Mouse (Mus musculus): ENCODE measurements around the gene Bfsp2. TPM values are rescaled to one million over a fixed set of nuclear protein-coding genes. Genes with fewer than 3 reads are reported as not detected.
A peak's percentile ranks its signal among the peaks of the same experiment; 100 is the strongest.

The Bfsp2 gene
- polyA plus RNA-seq, 1 experiment from 2014 or later = 2.4 TPM

DNA sequence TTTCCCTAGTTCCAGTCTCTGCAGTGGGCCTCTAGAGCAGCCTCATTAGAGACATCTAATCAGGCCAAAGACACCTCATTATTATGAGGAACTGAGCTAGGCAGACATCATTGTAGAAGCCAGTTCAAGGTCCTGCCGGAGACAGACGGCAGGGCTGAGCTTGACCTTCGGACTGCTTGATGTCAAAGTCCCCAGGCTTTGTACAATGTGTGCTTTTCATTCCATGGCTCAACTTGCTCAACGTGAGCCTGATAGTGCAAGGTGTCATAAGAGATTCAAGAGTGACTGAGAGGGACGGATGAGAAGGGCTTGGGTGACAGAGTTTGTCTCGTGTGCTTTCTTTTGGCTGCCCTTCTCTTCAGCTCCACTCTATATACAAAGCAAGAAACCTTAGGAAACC, 4.8 kb downstream of the Bfsp2 start:
- DNase-seq (ENCODE audit: low spot score) = no peak
- Histone ChIP-seq H3K4me1 (ENCODE audit: control insufficient read depth, insufficient read depth, low read length) (no peaks in the 10 kb centered on the region), H3K27me3 (ENCODE audit: control insufficient read depth, insufficient read depth, low read length) (no peaks in the 10 kb centered on the region), H3K27ac (replicated peaks; ENCODE audit: low read depth, low read length) (no peak overlapping the region), H3K36me3 (replicated peaks; ENCODE audit: control insufficient read depth, insufficient read depth, low read depth, low read length) (no peaks in the 10 kb centered on the region), H3K9me3 (replicated peaks; ENCODE audit: control insufficient read depth, low read length) (no peaks in the 10 kb centered on the region), H3K4me3 (ENCODE audit: low read depth, low read length) (no peak overlapping the region), H3K9ac (replicated peaks; ENCODE audit: low read length) (no peak overlapping the region), H3K4me2 (ENCODE audit: low read depth, low read length) (no peak overlapping the region)
- 79% methylated on average over 6 of the region's 6 CpGs for WGBS
- ATAC-seq (replicated peaks; ENCODE audit: insufficient number of reproducible peaks, low FRiP score, low TSS enrichment, low read depth) = no peak

DNA sequence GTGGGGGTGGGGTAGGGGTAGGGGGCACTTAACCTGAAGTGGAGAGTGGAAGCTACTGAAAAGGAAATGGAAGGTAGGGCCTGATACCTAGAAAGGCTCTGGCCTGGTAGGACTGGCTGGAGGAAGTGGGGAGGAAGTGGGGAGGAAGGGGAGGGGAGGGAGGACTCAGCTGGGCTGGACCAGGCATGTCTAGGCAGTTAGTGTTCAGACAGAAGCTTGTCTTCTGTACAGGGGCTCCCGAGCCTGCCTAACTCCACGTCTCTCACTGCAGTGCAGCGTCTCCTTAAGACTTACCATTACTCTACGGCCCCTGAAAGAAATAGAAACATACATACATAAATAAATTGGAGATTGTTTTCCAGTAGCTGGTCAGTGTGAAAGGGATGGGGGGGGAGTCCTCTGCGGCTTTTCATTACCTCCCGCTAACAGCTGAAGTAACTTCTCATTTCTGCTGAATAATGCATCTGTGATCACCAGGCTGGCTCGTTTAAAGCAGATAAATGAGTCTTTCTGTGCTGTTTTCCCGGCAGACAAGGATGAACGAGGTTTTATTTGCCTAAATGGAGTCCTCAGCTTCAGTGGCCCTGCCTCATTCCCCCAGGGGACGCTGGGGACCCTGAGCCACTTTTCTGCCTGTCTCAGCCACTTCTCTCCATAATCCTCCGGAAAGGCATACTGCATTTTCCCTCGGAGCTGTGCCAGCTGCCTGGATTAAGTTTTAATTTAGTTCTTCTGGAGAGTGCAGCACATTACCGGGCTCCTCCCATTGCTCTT, 6.1 kb downstream of the Bfsp2 start:
- Histone ChIP-seq H3K4me1 (ENCODE audit: control insufficient read depth, insufficient read depth, low read length) (no peaks in the 10 kb centered on the region), H3K27ac (replicated peaks; ENCODE audit: low read depth, low read length) (no peak overlapping the region), H3K4me2 (ENCODE audit: low read depth, low read length) (no peak overlapping the region; the same call in 1 of the 2 replicates), H3K36me3 (replicated peaks; ENCODE audit: control insufficient read depth, insufficient read depth, low read depth, low read length) (no peaks in the 10 kb centered on the region), H3K4me3 (ENCODE audit: low read depth, low read length) (no peak overlapping the region), H3K9ac (replicated peaks; ENCODE audit: low read length) (no peak overlapping the region), H3K9me3 (replicated peaks; ENCODE audit: control insufficient read depth, low read length) (no peaks in the 10 kb centered on the region), H3K27me3 (ENCODE audit: control insufficient read depth, insufficient read depth, low read length) (no peaks in the 10 kb centered on the region)
- DNase-seq (ENCODE audit: low spot score) (peak; percentile 49), ATAC-seq (replicated peaks; ENCODE audit: insufficient number of reproducible peaks, low FRiP score, low TSS enrichment, low read depth) (peak; percentile 63; the same call in 1 of the 2 replicates)
- 22% methylated on average over 13 of the region's 13 CpGs for WGBS

GRCm38 (mm10) chr9:103471784-103472183, 8.4 kb downstream of the Bfsp2 start:
- H3K4me1 ChIP-seq (ENCODE audit: control insufficient read depth, insufficient read depth, low read length) = no peaks in the 10 kb centered on the region
- H3K27me3 ChIP-seq (ENCODE audit: control insufficient read depth, insufficient read depth, low read length) = no peaks in the 10 kb centered on the region
- no peak overlapping the region for H3K4me3 ChIP-seq (ENCODE audit: low read depth, low read length)
- no peak overlapping the region for H3K9ac ChIP-seq (replicated peaks; ENCODE audit: low read length)
- H3K4me2 ChIP-seq (ENCODE audit: low read depth, low read length) = no peak overlapping the region
- DNase-seq (ENCODE audit: low spot score) (no peak), ATAC-seq (replicated peaks; ENCODE audit: insufficient number of reproducible peaks, low FRiP score, low TSS enrichment, low read depth) (no peak)
- H3K36me3 ChIP-seq (replicated peaks; ENCODE audit: control insufficient read depth, insufficient read depth, low read depth, low read length) = no peaks in the 10 kb centered on the region
- 15% methylated on average over 11 of the region's 11 CpGs for WGBS
- no peaks in the 10 kb centered on the region for H3K9me3 ChIP-seq (replicated peaks; ENCODE audit: control insufficient read depth, low read length)
- H3K27ac ChIP-seq (replicated peaks; ENCODE audit: low read depth, low read length) = no peak overlapping the region

GRCm38 (mm10) chr9:103469516-103469915, 10.7 kb downstream of the Bfsp2 start:
- DNase-seq (ENCODE audit: low spot score) = no peak
- H3K4me2 ChIP-seq (ENCODE audit: low read depth, low read length) = no peak overlapping the region
- ATAC-seq (replicated peaks; ENCODE audit: insufficient number of reproducible peaks, low FRiP score, low TSS enrichment, low read depth) = no peak
- no peaks in the 10 kb centered on the region for H3K9me3 ChIP-seq (replicated peaks; ENCODE audit: control insufficient read depth, low read length)
- H3K9ac ChIP-seq (replicated peaks; ENCODE audit: low read length) = no peak overlapping the region
- H3K36me3 ChIP-seq (replicated peaks; ENCODE audit: control insufficient read depth, insufficient read depth, low read depth, low read length) = no peaks in the 10 kb centered on the region
- H3K27me3 ChIP-seq (ENCODE audit: control insufficient read depth, insufficient read depth, low read length) = no peaks in the 10 kb centered on the region
- H3K4me3 ChIP-seq (ENCODE audit: low read depth, low read length) = no peak overlapping the region
- no peak overlapping the region for H3K27ac ChIP-seq (replicated peaks; ENCODE audit: low read depth, low read length)
- H3K4me1 ChIP-seq (ENCODE audit: control insufficient read depth, insufficient read depth, low read length) = no peaks in the 10 kb centered on the region
- WGBS = 69% methylated on average over 5 of the region's 5 CpGs

GRCm38 (mm10) chr9:103468911-103469310, 11.3 kb downstream of the Bfsp2 start:
- no peaks in the 10 kb centered on the region for H3K4me1 ChIP-seq (ENCODE audit: control insufficient read depth, insufficient read depth, low read length)

GRCm38 (mm10) chr9:103465711-103466220, 14.5 kb downstream of the Bfsp2 start:
- 67% methylated on average over 13 of the region's 13 CpGs for WGBS
- Histone ChIP-seq H3K27me3 (ENCODE audit: control insufficient read depth, insufficient read depth, low read length) (no peaks in the 10 kb centered on the region), H3K9ac (replicated peaks; ENCODE audit: low read length) (no peak overlapping the region), H3K4me3 (ENCODE audit: low read depth, low read length) (no peak overlapping the region), H3K4me2 (ENCODE audit: low read depth, low read length) (no peak overlapping the region; the same call in 1 of the 2 replicates), H3K9me3 (replicated peaks; ENCODE audit: control insufficient read depth, low read length) (no peaks in the 10 kb centered on the region), H3K36me3 (replicated peaks; ENCODE audit: control insufficient read depth, insufficient read depth, low read depth, low read length) (no peaks in the 10 kb centered on the region), H3K27ac (replicated peaks; ENCODE audit: low read depth, low read length) (no peak overlapping the region), H3K4me1 (ENCODE audit: control insufficient read depth, insufficient read depth, low read length) (no peaks in the 10 kb centered on the region)
- DNase-seq (ENCODE audit: low spot score) (no peak), ATAC-seq (replicated peaks; ENCODE audit: insufficient number of reproducible peaks, low FRiP score, low TSS enrichment, low read depth) (no peak)

More at GRCm38 (mm10) chr9:103468911-103469310, 11.3 kb downstream of the Bfsp2 start:
- WGBS = 83% methylated on average over 7 of the region's 7 CpGs
- H3K9ac ChIP-seq (replicated peaks; ENCODE audit: low read length) = no peak overlapping the region
- H3K27ac ChIP-seq (replicated peaks; ENCODE audit: low read depth, low read length) = no peak overlapping the region
- H3K9me3 ChIP-seq (replicated peaks; ENCODE audit: control insufficient read depth, low read length) = no peaks in the 10 kb centered on the region
- H3K4me2 ChIP-seq (ENCODE audit: low read depth, low read length) = no peak overlapping the region
- DNase-seq (ENCODE audit: low spot score) = no peak
- ATAC-seq (replicated peaks; ENCODE audit: insufficient number of reproducible peaks, low FRiP score, low TSS enrichment, low read depth) = no peak
- H3K4me3 ChIP-seq (ENCODE audit: low read depth, low read length) = no peak overlapping the region
- no peaks in the 10 kb centered on the region for H3K27me3 ChIP-seq (ENCODE audit: control insufficient read depth, insufficient read depth, low read length)
- H3K36me3 ChIP-seq (replicated peaks; ENCODE audit: control insufficient read depth, insufficient read depth, low read depth, low read length) = no peaks in the 10 kb centered on the region

- Histone ChIP-seq H3K9ac (replicated peaks; ENCODE audit: low read length) (no peak overlapping the region), H3K9me3 (replicated peaks; ENCODE audit: control insufficient read depth, low read length) (no peaks in the 10 kb centered on the region), H3K27me3 (ENCODE audit: control insufficient read depth, insufficient read depth, low read length) (no peaks in the 10 kb centered on the region), H3K36me3 (replicated peaks; ENCODE audit: control insufficient read depth, insufficient read depth, low read depth, low read length) (no peaks in the 10 kb centered on the region), H3K27ac (replicated peaks; ENCODE audit: low read depth, low read length) (no peak overlapping the region), H3K4me3 (ENCODE audit: low read depth, low read length) (no peak overlapping the region), H3K4me1 (ENCODE audit: control insufficient read depth, insufficient read depth, low read length) (no peaks in the 10 kb centered on the region), H3K4me2 (ENCODE audit: low read depth, low read length) (no peak overlapping the region; the same call in 1 of the 2 replicates)
- 56% methylated on average over 1 of the region's 1 CpGs for WGBS
- ATAC-seq (replicated peaks; ENCODE audit: insufficient number of reproducible peaks, low FRiP score, low TSS enrichment, low read depth) = no peak
- no peak for DNase-seq (ENCODE audit: low spot score)
Measured at GRCm38 (mm10) chr9:103465293-103465692, 14.9 kb downstream of the Bfsp2 start.

- no peak overlapping the region for H3K4me2 ChIP-seq (ENCODE audit: low read depth, low read length)
- H3K4me3 ChIP-seq (ENCODE audit: low read depth, low read length) = no peak overlapping the region
- WGBS = 82% methylated on average over 6 of the region's 6 CpGs
Measured at GRCm38 (mm10) chr9:103463833-103464232, 16.4 kb downstream of the Bfsp2 start.

More at GRCm38 (mm10) chr9:103463833-103464232, 16.4 kb downstream of the Bfsp2 start:
- Histone ChIP-seq H3K27ac (replicated peaks; ENCODE audit: low read depth, low read length) (no peak overlapping the region), H3K27me3 (ENCODE audit: control insufficient read depth, insufficient read depth, low read length) (no peaks in the 10 kb centered on the region), H3K4me1 (ENCODE audit: control insufficient read depth, insufficient read depth, low read length) (no peaks in the 10 kb centered on the region), H3K9ac (replicated peaks; ENCODE audit: low read length) (no peak overlapping the region), H3K36me3 (replicated peaks; ENCODE audit: control insufficient read depth, insufficient read depth, low read depth, low read length) (no peaks in the 10 kb centered on the region), H3K9me3 (replicated peaks; ENCODE audit: control insufficient read depth, low read length) (no peaks in the 10 kb centered on the region)
- ATAC-seq (replicated peaks; ENCODE audit: insufficient number of reproducible peaks, low FRiP score, low TSS enrichment, low read depth) (peak; percentile 56; the same call in 1 of the 2 replicates), DNase-seq (ENCODE audit: low spot score) (no peak)

All from embryonic facial prominence, embryonic 11.5 days (tissue).